In the genomic region with DNA sequence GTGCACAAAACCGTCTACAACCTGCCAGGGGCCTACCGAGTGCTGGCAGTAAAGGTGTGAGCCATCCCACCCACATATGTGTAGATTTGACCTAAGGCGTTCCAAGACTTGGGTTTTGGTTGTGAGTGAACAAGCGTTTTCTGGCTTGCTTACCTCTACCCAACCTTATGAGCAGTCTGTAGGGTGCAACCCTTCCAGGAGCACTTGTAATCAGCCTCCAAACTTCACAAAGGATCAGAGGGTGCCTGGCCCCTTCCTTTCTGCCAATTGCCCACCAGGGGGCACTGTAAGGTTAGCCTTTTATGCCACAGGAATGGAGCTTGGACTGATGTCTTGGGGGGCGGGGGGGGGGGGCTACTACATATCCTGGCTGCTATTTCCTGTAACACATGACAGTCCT, we compare ENCODE assay signal across 1 mouse cellular context.
TF ChIP-seq lines count a peak whose summit lies in the region.

No protein-coding gene starts in this region.

TF ChIP-seq in MEL, 35 proteins besides CTCF, POLR2A, EP300 and RAD21:
- TF ChIP-seq TAL1 (IDR thresholded peaks at IDR 0.05; ENCODE audit: low read length) (no peak), ZKSCAN1 (IDR thresholded peaks at IDR 0.05; ENCODE audit: low read depth, low read length) (no peak), ZC3H11A (IDR thresholded peaks at IDR 0.05; ENCODE audit: low read depth, low read length) (peak; percentile 45), TBP (IDR thresholded peaks at IDR 0.05; ENCODE audit: low read depth, low read length) (0 out of 2 replicates have a peak, but pooled peaks have one; percentile 38), USF2 (IDR thresholded peaks at IDR 0.05; ENCODE audit: borderline replicate concordance in 1 of 2, insufficient read depth in 1 of 2, low read depth in 1 of 2, low read length in 2 of 2) (no peak), SMC3 (IDR thresholded peaks at IDR 0.05; ENCODE audit: low read depth, low read length) (peak; percentile 65), NELFE (IDR thresholded peaks at IDR 0.05; ENCODE audit: low read depth, low read length) (no peak), GABPA (IDR thresholded peaks at IDR 0.05; ENCODE audit: low read depth, low read length) (no peak), GATA1 (IDR thresholded peaks at IDR 0.05; ENCODE audit: low read depth, low read length) (no peak), NRF1 (IDR thresholded peaks at IDR 0.05; ENCODE audit: insufficient read depth, low read depth, low read length, poor library complexity, severe bottlenecking) (no peak)
